Mouse (Mus musculus): ENCODE results near the gene Wdr73.

- TF ChIP-seq GATA1 (IDR thresholded peaks at IDR 0.05; ENCODE audit: borderline replicate concordance, low read length) = no peak
- TF ChIP-seq FLI1 (IDR thresholded peaks at IDR 0.05; ENCODE audit: low read length) = no peak
Observed at GRCm38 (mm10) chr7:80849267-80849666, 51.8 kb downstream of the Wdr73 start.
